Mouse (Mus musculus) heart, embryonic 16.5 days (tissue): ENCODE data around the gene Gm49342. TPM values are rescaled to one million over a fixed set of nuclear protein-coding genes. Genes with fewer than 3 reads are reported as not detected.

Experiments used
- ATAC-seq: fragments of 200-750 bp; cut with Nextera tagmentation; replicated peaks from 2 replicates; pipeline ENCODE4 v1.8.0; 2017; ENCODE audit warnings: moderate number of reproducible peaks; ENCODE audit not compliant: insufficient read depth, low FRiP score; ENCODE audit errors: extremely low read depth
- H3K27ac ChIP-seq: fragments of 300-500 bp; sonication (generic); 2 replicates; pipeline ENCODE4 v1.5.1; 2014; ENCODE audit warnings: mild to moderate bottlenecking, low read length, control low read depth, moderate library complexity
- H3K27me3 ChIP-seq: fragments of 300-500 bp; sonication (generic); 2 replicates; pipeline ENCODE4 v1.6.1; 2014; ENCODE audit warnings: low read length, mixed read lengths; ENCODE audit not compliant: control insufficient read depth, insufficient read depth
- H3K36me3 ChIP-seq: fragments of 300-500 bp; sonication (generic); 2 replicates; pipeline ENCODE4 v1.6.1; 2014; ENCODE audit not compliant: control insufficient read depth, insufficient read depth
- H3K4me1 ChIP-seq: fragments of 300-500 bp; sonication (generic); 2 replicates; pipeline ENCODE4 v1.6.1; 2014; ENCODE audit warnings: low read length, mixed read lengths; ENCODE audit not compliant: control insufficient read depth, insufficient read depth
- H3K4me2 ChIP-seq: fragments of 300-500 bp; sonication (generic); 2 replicates; pipeline ENCODE4 v1.6.1; 2014; ENCODE audit warnings: low read depth, mild to moderate bottlenecking, control low read depth, low read length
- H3K4me3 ChIP-seq: fragments of 300-500 bp; sonication (generic); 2 replicates; pipeline ENCODE4 v1.5.1; 2014; ENCODE audit warnings: mild to moderate bottlenecking, control low read depth, low read length
- H3K9ac ChIP-seq: fragments of 300-500 bp; sonication (generic); 2 replicates; pipeline ENCODE4 v1.6.1; 2014; ENCODE audit warnings: low read length, control low read depth
- H3K9me3 ChIP-seq: fragments of 300-500 bp; sonication (generic); replicated peaks from 2 replicates; pipeline ENCODE4 v1.6.1; 2016; ENCODE audit warnings: low read length; ENCODE audit not compliant: control insufficient read depth
- WGBS: fragments of 180-500 bp; shearing (Covaris S2); extraction: QIAGEN DNeasy Blood & Tissue Kit; methylation state at CpG from one replicate; pipeline ENCODE4 v1.1.7; 2014; 5-methylcytosine and 5-hydroxymethylcytosine counted together
- polyA plus RNA-seq: library from polyadenylated mRNA; unstranded; fragments of >200 nt; fragmentation: Nextera tagmentation; extraction: Ambion mirVana; gene quantifications from 2 replicates; pipeline ENCODE4 v1.2.1, GENCODE M21; 2015

Gm49342 gene
- polyA plus RNA-seq, 1 experiment from 2014 or later = not detected

- ATAC-seq = no peak
- no peaks in the 10 kb centered on the region for H3K27me3 ChIP-seq
- H3K4me3 ChIP-seq = no peak overlapping the region
- H3K9me3 ChIP-seq = no peaks in the 10 kb centered on the region
- 87% methylated on average over 3 of the region's 3 CpGs for WGBS
- no peak overlapping the region for H3K9ac ChIP-seq
- H3K36me3 ChIP-seq = no peaks in the 10 kb centered on the region
- H3K4me2 ChIP-seq = no peak overlapping the region
- H3K4me1 ChIP-seq = no peaks in the 10 kb centered on the region
- no peak overlapping the region for H3K27ac ChIP-seq
Measured at GRCm38 (mm10) chr14:50991037-50991436, 46.7 kb downstream of the Gm49342 start.

GRCm38 (mm10) chr14:50997088-50997487 lies 52.8 kb downstream of the Gm49342 start:
- no peaks in the 10 kb centered on the region for H3K9me3 ChIP-seq
- H3K27me3 ChIP-seq = no peaks in the 10 kb centered on the region
- H3K9ac ChIP-seq = no peak overlapping the region
- H3K4me1 ChIP-seq = 0 out of 2 replicates have a peak, but pooled peaks cover 2% of the 10 kb centered on the region
- H3K4me2 ChIP-seq = no peak overlapping the region
- no peak overlapping the region for H3K4me3 ChIP-seq
- WGBS = 52% methylated on average over 3 of the region's 3 CpGs
- H3K36me3 ChIP-seq = no peaks in the 10 kb centered on the region
- peak overlapping the region; percentile 72 for H3K27ac ChIP-seq
- ATAC-seq = no peak; the same call in 1 of the 2 replicates

DNA sequence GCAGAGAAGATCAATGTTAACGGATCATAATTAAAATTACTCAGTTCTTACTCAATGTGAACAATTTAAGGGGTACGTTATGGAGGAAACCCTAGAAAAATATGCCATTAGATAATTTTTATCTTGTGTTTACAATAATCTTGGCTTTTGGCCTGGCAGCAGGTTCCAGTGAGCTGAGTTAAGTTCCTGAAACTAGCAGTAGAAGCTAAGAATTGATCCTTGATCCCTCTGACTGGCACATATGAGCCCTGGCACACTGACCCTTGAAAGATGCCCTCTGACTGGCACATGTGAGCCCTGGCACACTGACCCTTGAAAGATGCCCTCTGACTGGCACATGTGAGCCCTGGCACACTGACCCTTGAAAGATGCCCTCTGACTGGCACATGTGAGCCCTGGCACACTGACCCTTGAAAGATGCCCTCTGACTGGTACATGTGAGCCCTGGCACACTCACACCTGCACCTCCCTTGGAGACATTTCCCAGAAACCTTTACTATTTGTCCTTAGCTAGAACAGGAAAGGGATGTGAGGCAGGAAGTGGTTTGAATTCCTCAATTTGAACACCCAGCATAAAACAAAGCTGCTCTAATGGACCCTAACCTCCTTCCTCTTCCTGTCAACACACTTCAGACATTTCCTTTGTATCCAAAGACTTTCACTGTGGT lies 53.8 kb downstream of the Gm49342 start:
- Histone ChIP-seq H3K4me3 (no peak overlapping the region), H3K27ac (peak overlapping the region; percentile 57), H3K4me2 (no peak overlapping the region), H3K27me3 (no peaks in the 10 kb centered on the region), H3K9ac (no peak overlapping the region), H3K36me3 (no peaks in the 10 kb centered on the region), H3K9me3 (no peaks in the 10 kb centered on the region), H3K4me1 (0 out of 2 replicates have a peak, but pooled peaks cover 2% of the 10 kb centered on the region)
- peak; percentile 58; the same call in 1 of the 2 replicates for ATAC-seq
- WGBS = 43% methylated on average over 2 of the region's 2 CpGs

GRCm38 (mm10) chr14:51007152-51007801 lies 63.0 kb downstream of the Gm49342 start, which contains the start of gene Rnase10:
Gene Rnase10 (plus strand): TSS chr14:51007751.
- ATAC-seq = no peak
- peak within 1 kb of the TSS; percentile 57; the same call in 1 of the 2 replicates for H3K9ac ChIP-seq
- no peaks in the 10 kb centered on the region for H3K36me3 ChIP-seq
- H3K4me2 ChIP-seq = peak within 1 kb of the TSS; percentile 36
- 73% methylated on average over 8 of the region's 8 CpGs for WGBS
- H3K27me3 ChIP-seq = no peaks in the 10 kb centered on the region
- no peak within 1 kb of the TSS for H3K4me3 ChIP-seq
- H3K27ac ChIP-seq = peak within 1 kb of the TSS; percentile 96
- H3K9me3 ChIP-seq = 0 out of 2 replicates have a peak, but pooled peaks cover 4% of the 10 kb centered on the region
- peaks cover 22% of the 10 kb centered on the region for H3K4me1 ChIP-seq

DNA sequence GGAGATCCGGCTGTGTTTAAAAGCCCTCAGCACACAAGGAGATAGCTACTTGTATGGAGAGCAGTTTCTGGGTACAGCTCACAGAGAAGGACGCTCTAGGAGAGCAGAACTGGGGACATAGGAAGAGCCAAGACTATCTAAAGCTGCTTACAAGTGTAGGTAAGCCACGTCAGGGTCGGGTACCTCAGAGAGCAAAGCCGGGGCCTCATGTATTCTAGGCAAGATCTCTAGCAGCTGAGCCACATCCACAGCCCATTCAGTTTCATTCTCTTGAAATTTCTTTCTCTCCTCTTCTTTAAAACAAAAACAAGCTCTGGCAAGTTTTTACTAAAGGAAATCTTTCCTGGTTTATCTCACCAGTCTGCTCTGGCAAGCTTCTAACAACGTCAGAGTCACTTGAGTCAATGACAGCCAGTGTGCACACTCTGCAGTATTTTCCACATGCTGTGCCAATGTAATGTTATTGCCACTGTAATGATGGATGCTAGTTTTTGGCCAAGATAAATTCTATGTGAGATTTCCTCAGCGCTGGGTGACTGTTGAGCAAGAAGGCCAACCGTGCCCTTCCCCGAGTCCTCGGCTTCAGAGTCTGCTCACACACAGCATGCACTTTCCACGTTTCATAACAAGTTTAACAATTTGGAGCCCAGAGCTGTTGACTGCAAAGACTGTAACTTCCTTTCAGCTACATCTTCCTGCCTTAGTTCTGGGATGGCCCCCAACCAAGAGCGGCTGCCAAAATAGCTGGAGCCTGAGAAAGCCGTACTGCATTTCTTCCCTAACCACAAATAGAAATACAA lies 63.8 kb downstream of the Gm49342 start:
- whole genome bisulfite sequencing = 26% methylated on average over 13 of the region's 13 CpGs
- peak overlapping the region; percentile 96 for H3K27ac ChIP-seq
- H3K4me3 ChIP-seq = no peak overlapping the region
- H3K9ac ChIP-seq = peak overlapping the region; percentile 57; the same call in 1 of the 2 replicates
- peak overlapping the region; percentile 36 for H3K4me2 ChIP-seq
- peak; percentile 86 for ATAC-seq
- no peaks in the 10 kb centered on the region for H3K36me3 ChIP-seq
- H3K4me1 ChIP-seq = peaks cover 22% of the 10 kb centered on the region
- no peaks in the 10 kb centered on the region for H3K27me3 ChIP-seq
- H3K9me3 ChIP-seq = 0 out of 2 replicates have a peak, but pooled peaks cover 4% of the 10 kb centered on the region

DNA sequence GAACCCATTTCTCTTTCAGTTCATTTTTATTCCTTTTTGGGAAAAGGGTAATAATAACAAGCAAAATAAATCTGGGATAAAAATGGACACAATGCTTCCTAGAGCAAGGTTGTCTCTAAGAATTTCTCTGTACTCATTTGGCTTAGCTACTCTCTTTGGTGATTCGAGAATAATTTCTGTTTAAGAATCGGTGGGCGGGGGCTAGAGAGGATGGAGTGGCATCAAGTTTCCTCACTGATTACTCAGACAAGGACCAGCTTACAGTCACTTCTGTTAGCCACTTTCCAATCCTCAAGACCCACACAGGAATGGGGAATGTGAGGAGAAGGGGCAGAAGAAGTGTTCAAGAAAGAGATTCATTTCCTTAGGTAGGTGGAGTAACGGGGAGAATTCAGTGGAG lies 64.5 kb downstream of the Gm49342 start:
- Histone ChIP-seq H3K27me3 (no peaks in the 10 kb centered on the region), H3K36me3 (no peaks in the 10 kb centered on the region), H3K9ac (no peak overlapping the region), H3K9me3 (0 out of 2 replicates have a peak, but pooled peaks cover 4% of the 10 kb centered on the region), H3K27ac (peak overlapping the region; percentile 96), H3K4me1 (peaks cover 22% of the 10 kb centered on the region), H3K4me2 (peak overlapping the region; percentile 36), H3K4me3 (no peak overlapping the region)
- 70% methylated on average over 4 of the region's 4 CpGs for WGBS
- no peak for ATAC-seq

DNA sequence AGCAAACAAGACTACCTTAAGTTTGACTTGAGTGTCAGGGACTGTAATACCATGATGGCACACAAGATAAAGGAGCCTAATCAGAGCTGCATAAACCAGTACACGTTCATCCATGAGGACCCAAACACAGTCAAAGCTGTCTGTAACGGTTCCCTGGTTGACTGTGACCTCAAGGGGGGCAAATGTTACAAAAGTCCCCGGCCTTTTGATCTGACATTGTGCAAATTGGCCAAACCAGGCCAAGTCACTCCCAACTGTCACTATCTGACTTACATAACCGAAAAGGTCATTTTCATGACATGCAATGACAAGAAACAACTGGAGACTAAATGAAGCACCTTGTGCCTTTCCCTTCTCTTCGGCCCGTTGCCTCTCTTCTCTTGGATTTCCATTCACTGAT lies 65.3 kb downstream of the Gm49342 start:
- 88% methylated on average over 6 of the region's 6 CpGs for WGBS
- peak overlapping the region; percentile 96 for H3K27ac ChIP-seq
- no peaks in the 10 kb centered on the region for H3K27me3 ChIP-seq
- 0 out of 2 replicates have a peak, but pooled peaks cover 4% of the 10 kb centered on the region for H3K9me3 ChIP-seq
- no peak overlapping the region for H3K4me3 ChIP-seq
- no peak overlapping the region for H3K9ac ChIP-seq
- no peaks in the 10 kb centered on the region for H3K36me3 ChIP-seq
- no peak for ATAC-seq
- peaks cover 22% of the 10 kb centered on the region for H3K4me1 ChIP-seq
- H3K4me2 ChIP-seq = no peak overlapping the region
